Mouse (Mus musculus) erythroblast, embryonic 14.5 days (primary cell): Measurements from ENCODE around the gene Nhsl2.

Source experiments
- GATA1 ChIP-seq: IDR thresholded peaks from 2 replicates; pipeline ENCODE4 v1.6.1; 2012; ENCODE audit warnings: low read length, inconsistent platforms, mixed read lengths
- TAL1 ChIP-seq: IDR thresholded peaks from 3 replicates; pipeline ENCODE4 v1.6.1; 2012; ENCODE audit warnings: low read length, inconsistent platforms, mixed read lengths

DNA sequence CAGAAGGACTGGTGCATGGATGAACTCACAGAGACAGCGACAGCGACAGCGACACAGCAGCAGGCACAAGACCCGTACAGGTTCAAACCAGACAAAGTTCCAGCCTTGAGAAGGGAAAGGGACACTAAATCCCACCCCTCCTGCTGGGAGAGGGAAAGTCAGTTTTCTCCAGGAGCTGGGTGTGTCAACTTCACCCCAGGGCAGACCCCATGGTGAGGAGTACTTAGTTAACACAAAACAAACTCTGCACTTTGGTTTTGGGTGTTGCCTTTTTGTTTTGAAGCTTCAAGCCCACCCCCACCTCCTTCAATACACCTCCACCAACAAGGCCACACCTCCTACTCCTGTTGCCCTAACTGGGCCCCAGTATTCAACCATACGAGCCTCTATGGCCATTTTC is 15.6 kb downstream of the Nhsl2 start:
- TF ChIP-seq GATA1 (no peak), TAL1 (no peak)
